Mouse (Mus musculus) spleen, adult 2 months (tissue): ENCODE measurements around the gene Cspg5.

Experiments used
- CTCF ChIP-seq: fragments of 200-500 bp; IDR thresholded peaks from 2 replicates; pipeline ENCODE4 v1.5.1; 2011; ENCODE audit warnings: mild to moderate bottlenecking, inconsistent platforms; ENCODE audit not compliant: insufficient read depth, insufficient read length, insufficient replicate concordance; ENCODE audit errors: extremely low read depth
- POLR2A ChIP-seq: fragments of 200-500 bp; IDR thresholded peaks from 2 replicates; pipeline ENCODE4 v1.6.1; 2011; ENCODE audit warnings: low read depth, low read length, inconsistent platforms

GRCm38 (mm10) chr9:110247049-110247448 is 3.5 kb downstream of the Cspg5 start:
- TF ChIP-seq POLR2A (no peak), CTCF (no peak)
